Mouse (Mus musculus) brown adipose tissue, adult 24 weeks (tissue): ENCODE measurements around the gene Hnf1b. TPM values are rescaled to one million over a fixed set of nuclear protein-coding genes. Genes with fewer than 3 reads are reported as not detected.

Experiments
- H3K27ac ChIP-seq: fragments of 200-500 bp; replicated peaks from 2 replicates; pipeline ENCODE4 v1.5.1; 2012; ENCODE audit warnings: low read depth, mild to moderate bottlenecking, low read length
- H3K4me1 ChIP-seq: fragments of 200-500 bp; 2 replicates; pipeline ENCODE4 v1.6.1; 2012; ENCODE audit warnings: low read length, mixed read lengths; ENCODE audit not compliant: control insufficient read depth, insufficient read depth, insufficient read length
- H3K4me3 ChIP-seq: fragments of 200-500 bp; 2 replicates; pipeline ENCODE4 v1.5.1; 2012; ENCODE audit warnings: low read depth, mild to moderate bottlenecking, low read length, moderate library complexity; ENCODE audit not compliant: insufficient read depth
- polyA plus RNA-seq: library from polyadenylated mRNA; stranded (reverse); fragments of >200 nt; gene quantifications from 2 replicates; pipeline ENCODE4 v1.2.4, GENCODE M21; 2012; ENCODE audit not compliant: missing spikeins, insufficient read depth, insufficient read length

The Hnf1b gene
- polyA plus RNA-seq, 1 experiment: not detected

DNA sequence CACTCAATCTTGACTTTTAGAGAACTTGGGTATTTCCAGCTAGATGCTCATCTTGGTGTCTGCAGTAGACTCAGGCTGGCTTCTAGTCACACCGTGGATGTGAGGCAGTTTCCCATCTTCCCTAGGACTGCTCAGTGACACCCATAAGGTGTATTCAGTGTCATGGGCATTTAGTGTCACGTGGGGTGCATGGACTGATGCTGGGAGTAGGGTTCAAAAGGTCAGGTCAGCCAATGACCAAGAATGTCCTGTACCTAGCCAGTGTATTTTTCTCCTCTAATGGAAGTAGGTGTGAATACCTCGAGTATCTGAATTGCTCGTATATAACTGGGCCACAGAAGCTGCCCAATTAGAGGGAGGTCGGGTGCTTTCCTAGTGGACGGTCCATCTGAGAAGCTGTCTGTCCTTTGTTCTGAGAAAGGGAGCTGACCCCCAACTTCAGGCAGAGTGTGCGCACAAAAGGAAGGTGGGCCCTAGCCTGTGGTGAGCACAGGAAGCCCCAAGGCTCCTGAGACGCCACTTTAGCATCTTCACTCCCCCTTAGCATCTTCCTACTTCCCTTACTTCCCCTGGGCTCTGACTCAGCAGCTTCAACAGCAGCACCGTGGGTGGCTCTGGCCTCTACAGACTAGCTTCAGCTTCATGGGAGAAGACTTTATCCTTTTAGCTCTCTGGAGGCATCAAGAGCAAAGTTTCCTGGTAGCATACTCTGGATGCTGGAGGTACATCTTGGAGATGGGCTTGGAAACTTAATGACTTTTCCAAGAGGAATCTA is 22.1 kb downstream of the Hnf1b start:
- Histone ChIP-seq H3K27ac (no peak overlapping the region), H3K4me1 (no peaks in the 10 kb centered on the region), H3K4me3 (no peak overlapping the region)

DNA sequence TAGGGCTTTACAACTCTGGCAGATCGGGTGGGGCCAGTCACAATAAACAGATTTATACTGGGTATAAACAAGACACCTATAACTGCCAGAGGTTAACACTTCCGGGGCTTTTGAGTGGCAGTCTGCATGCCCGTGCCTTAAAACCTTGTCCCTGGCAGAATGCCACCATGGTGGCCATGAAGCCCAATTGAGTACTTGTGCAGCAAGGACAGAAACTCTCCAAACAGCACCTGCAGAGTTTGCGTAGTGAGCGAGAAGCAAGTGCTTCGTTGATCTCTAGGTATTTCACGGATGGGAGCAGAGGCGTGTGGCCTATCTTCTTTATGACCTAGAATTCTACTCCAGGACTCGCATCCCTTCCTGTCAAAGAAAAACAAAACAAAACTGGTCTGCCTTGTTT is 23.6 kb downstream of the Hnf1b start:
- no peak overlapping the region for H3K27ac ChIP-seq
- H3K4me1 ChIP-seq: peaks cover 2% of the 10 kb centered on the region; the same call in 1 of the 2 replicates
- no peak overlapping the region for H3K4me3 ChIP-seq

DNA sequence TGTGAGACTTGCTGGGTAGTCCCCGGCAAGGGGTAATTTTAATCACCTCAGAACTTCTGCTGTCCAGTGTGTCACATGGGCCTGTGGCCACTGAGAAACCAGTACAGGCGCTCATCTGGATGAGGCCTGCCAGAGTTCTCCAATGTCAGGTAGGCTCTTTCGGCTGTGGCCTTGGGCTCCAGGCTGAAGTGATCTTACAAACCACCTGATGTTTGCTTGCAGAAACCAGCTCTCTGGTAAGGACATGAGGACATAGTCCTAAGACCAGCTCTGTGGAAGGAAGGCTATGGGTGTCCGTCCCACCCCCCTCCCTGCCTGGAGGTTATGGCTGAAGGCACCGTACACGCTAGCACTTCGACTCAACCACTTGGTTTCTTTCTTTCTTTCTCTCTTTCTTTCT is 26.8 kb downstream of the Hnf1b start:
- no peak overlapping the region for H3K27ac ChIP-seq
- no peak overlapping the region for H3K4me3 ChIP-seq
- H3K4me1 ChIP-seq: peaks cover 2% of the 10 kb centered on the region; the same call in 1 of the 2 replicates

DNA sequence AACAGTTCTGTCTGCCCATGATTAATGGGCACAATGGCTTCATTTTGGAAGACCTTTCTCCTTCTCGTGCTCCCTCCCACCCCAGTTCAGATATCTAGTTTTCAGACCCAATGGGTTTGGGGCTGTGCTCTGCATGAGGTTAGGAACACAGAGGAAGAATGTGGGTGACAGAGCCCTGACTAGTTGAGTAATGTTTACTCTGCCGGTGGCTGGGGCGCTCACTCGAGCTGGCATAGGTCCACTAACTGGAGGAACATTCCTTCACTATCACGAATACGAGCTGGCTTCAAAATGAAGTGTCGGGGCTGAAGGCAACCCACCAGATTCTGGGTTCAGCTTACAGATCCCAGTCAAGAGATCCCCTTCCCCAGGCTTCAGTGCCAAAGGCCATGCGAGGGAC is 27.9 kb downstream of the Hnf1b start:
- no peak overlapping the region for H3K27ac ChIP-seq
- H3K4me1 ChIP-seq: peaks cover 2% of the 10 kb centered on the region; the same call in 1 of the 2 replicates
- H3K4me3 ChIP-seq: no peak overlapping the region

DNA sequence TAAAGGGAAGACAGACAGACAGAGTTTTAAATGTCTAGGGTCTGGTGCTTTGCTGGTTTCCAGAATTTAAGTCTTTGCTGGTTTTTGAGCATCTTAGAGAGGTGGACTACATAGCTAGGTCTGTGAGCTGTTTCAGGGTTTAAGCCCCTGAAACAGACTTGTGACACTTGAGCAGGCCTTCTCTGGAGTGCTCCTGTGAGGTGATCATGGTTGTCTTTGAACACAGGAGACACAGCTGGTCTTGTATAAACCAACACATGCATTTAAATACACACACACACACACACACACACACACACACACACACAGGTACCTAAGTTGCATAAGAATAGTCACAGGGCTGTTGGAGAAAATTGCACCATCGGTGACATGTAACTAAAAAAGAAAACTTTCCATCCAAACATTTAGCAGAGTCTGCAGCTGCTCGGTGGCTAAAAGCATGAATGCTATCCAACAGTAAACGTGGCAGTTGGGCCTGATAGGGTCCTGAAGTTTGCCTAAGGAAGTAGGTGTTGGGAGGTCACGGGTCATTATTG is 28.6 kb downstream of the Hnf1b start:
- peaks cover 2% of the 10 kb centered on the region; the same call in 1 of the 2 replicates for H3K4me1 ChIP-seq
- no peak overlapping the region for H3K4me3 ChIP-seq
- H3K27ac ChIP-seq: no peak overlapping the region

DNA sequence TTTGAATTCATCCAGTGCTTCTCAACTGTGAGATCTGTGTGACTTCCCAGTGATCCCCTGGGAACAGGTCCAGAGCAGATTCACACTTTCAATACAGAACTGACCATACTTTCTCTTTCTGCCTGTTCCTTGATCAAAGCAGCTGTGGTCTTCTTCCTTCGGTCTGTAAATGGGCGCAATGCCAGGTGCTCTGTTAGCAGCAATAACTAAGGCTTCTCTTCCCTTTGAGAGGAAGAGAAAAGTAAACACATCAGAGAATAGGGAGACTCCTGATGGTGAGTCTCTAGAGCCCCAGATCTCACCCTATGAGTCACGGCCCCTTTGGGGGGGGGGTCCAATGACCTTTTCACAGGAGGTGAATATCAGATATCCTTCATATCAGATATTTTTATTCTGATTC is 29.3 kb downstream of the Hnf1b start:
- no peak overlapping the region for H3K27ac ChIP-seq
- H3K4me1 ChIP-seq: peaks cover 2% of the 10 kb centered on the region; the same call in 1 of the 2 replicates
- no peak overlapping the region for H3K4me3 ChIP-seq

DNA sequence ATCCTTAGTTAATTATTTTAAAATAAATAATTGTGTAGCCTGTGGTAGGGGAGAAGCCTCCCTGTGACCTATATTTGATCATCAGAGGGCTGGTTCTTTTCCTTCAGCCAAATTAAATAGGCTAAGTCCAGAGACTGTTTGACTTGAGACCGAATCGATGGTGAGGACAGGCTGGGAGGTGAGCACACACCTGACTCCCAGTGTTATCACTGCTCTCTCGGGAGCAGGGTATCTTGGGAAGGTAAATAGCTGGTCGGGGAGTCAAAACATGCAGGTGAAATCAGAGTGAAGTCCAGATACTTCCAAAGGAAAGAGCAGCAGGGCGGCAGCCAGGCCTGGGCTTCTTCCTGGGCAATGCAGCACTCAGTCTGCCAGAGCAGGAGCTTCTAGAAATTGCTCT is 31.6 kb downstream of the Hnf1b start:
- Histone ChIP-seq H3K27ac (no peak overlapping the region), H3K4me1 (peaks cover 2% of the 10 kb centered on the region; the same call in 1 of the 2 replicates), H3K4me3 (no peak overlapping the region)

DNA sequence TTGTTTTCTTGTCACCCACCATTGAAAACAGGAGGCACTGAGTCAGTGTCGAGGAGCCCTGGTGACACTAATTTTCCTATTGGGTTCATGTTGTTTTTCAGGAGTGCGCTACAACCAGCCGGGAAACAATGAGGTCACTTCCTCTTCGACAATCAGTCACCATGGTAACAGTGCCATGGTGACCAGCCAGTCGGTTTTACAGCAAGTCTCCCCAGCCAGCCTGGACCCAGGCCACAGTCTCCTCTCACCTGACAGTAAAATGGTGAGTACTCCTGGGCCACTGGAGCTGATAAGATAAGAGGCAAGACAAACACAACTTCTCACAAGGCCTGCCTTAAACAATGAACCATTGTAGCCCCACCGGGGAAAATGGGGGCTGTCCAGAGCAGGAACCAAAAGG is 32.7 kb downstream of the Hnf1b start:
- no peak overlapping the region for H3K27ac ChIP-seq
- H3K4me1 ChIP-seq: peaks cover 2% of the 10 kb centered on the region; the same call in 1 of the 2 replicates
- H3K4me3 ChIP-seq: no peak overlapping the region

DNA sequence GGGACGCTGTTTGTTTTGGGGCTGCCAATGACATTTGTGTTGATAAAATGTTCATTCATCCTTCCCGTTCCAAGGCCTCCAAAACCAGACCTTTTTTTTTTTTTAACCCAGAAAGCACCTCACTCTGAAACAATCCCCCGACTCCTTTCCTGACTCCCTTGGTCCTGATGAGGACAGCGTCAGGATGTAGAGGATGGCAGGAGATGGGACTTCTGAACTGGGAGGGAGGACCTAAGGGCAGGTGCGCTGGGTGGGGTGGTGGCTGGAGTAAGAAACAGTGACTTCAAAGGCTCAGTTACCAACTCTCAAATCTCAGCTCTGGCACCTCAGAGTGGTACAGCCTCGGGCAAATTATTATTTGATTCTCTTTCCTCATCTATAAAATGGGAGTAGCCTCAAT is 33.2 kb downstream of the Hnf1b start:
- Histone ChIP-seq H3K27ac (no peak overlapping the region), H3K4me1 (no peaks in the 10 kb centered on the region), H3K4me3 (no peak overlapping the region)

DNA sequence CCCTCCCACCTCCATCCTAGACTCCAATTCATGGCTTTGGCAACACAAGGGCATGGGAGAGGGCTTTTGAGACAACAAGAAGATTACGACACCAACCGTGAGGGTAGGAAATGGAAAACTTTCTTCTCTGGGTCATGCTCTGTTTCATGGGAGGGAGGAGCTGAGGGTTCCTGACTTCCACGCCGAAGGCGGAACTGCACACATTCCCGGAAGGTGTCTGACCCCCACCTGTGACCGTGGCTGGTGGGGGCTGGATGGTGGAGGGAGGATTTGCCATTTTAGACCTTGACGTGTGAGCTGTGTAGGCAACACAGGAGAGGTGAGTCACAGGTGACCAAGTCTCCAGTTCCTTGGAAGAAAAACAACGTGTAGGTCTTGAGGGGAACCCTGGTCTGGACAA is 33.9 kb downstream of the Hnf1b start:
- H3K4me3 ChIP-seq: no peak overlapping the region
- no peaks in the 10 kb centered on the region for H3K4me1 ChIP-seq
- no peak overlapping the region for H3K27ac ChIP-seq

DNA sequence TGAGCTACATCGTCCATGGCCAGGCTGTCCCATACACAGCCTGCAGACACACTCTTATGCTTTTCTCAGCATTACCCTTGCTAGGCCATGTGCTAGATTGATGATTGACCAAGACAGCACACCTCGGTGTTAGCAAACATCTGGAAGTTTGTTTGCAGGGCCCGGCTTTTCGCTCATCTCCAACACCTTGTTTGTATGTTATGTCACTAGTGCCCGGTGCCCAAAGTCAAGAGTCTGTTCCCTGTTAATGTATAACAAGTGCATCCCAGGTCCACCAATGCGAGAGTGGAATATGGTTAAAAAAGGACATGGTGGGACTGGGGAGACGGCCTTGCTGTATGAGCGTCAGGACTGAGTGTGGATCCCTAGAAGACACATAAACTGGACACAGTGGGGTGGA is 35.3 kb downstream of the Hnf1b start:
- no peak overlapping the region for H3K27ac ChIP-seq
- H3K4me3 ChIP-seq: no peak overlapping the region
- H3K4me1 ChIP-seq: no peaks in the 10 kb centered on the region

DNA sequence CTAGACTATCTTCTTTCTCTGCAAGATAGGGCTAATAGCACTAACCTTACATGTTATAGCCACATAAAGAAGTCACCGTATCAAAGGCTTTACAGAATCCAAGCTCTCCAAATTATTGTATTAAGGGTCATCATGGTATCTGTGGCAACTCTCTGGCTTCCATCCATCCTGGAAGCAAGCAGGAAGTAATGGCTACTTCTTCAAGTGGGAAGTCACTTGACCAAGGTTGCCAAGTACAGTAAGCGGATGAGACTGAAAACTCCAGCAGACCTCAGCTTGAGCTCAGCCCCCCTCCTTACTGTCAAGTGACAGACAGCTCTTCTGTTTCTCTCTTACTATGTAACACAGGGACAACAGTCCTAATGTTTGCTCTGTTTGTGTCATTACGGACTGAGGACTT is 36.9 kb downstream of the Hnf1b start:
- Histone ChIP-seq H3K27ac (no peak overlapping the region), H3K4me3 (no peak overlapping the region)

DNA sequence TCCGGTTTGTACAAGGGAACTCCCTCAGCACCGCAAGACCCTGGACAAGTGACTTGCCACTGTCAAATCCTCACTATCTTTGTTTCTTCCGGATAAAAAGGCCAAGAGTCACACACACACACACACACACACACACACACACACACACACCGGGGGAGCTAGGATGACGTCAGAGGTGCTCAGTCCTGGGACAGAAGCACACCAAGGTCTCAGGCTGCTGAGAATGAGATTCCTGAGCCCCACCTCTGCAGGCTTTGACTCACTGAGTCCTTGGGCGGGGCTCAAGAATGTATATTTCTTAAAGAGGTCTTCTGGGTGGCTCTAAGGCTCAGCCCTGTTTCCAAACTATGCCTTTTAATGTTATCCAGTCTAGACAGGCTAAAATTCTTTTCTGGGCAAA is 41.5 kb downstream of the Hnf1b start:
- no peak overlapping the region for H3K4me3 ChIP-seq
- no peak overlapping the region for H3K27ac ChIP-seq
- no peaks in the 10 kb centered on the region for H3K4me1 ChIP-seq

More for the DNA sequence above, 36.9 kb downstream of the Hnf1b start:
- no peaks in the 10 kb centered on the region for H3K4me1 ChIP-seq

DNA sequence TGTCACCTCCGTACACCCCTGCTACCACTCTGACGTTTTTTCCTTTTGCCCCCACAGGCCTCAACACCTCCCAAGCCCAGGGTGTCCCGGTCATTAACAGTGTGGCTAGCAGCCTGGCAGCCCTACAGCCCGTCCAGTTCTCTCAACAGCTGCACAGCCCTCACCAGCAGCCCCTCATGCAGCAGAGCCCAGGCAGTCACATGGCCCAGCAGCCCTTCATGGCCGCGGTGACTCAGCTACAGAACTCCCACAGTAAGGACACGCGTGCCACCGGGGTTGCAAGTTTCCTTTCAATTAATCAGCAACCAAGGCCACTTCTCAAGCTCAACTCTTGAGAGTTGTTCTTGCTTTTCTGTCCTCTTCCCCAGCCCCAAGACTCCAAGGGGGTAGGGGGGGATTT is 43.5 kb downstream of the Hnf1b start:
- Histone ChIP-seq H3K4me1 (no peaks in the 10 kb centered on the region), H3K4me3 (no peak overlapping the region), H3K27ac (no peak overlapping the region)

DNA sequence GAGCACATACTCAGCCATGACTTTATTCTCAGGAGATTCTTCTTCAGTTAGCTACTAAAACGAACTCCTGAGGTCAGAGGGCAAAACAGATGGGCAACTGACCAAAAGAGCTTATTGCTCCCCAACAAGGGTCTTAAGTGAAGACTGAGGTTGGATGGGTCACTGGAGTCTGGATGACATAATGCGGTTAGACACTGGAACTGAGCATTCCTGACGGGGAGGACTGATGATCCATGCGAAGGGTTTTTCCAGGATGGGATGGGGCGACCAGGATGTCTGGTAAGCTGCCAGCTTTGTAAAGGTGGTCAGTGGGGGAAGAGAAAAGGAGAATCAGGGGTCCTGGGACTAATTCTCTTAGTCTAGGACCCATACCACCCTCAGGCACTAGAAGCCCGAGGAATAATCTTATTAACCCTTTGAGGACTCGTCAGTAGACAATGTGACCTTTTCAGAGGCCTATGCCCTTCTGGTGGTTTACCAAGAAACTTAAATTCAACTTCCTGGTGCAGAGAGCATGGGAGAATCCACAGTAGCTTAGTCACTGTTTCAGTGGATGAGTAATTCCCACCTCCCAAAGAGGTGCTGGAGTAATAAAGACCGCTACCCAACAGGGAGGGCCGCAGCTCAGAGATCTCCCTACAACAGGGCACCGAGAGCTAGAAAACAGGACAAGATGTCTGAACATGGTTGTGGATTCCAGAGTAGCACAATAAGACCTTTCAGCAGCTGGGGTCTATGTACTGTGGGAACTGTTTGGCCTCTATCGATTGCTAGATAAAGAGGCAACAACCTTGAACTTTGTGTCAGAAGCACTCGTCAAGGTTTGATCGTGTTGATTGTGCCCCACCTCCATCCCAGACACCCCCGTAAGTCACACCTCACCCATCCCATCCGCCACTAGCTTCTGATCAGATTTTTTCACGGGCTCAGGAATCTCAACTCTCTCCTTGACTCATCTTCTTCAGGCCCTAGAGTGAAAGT is 46.9 kb downstream of the Hnf1b start:
- no peak overlapping the region for H3K4me3 ChIP-seq
- no peaks in the 10 kb centered on the region for H3K4me1 ChIP-seq
- no peak overlapping the region for H3K27ac ChIP-seq
